Mouse (Mus musculus) spleen, postnatal 10 days (tissue): Measurements from ENCODE around the gene Eif3m.

Experiments used
- DNase-seq, 2 experiments: peaks; one replicate each; pipeline ENCODE4 v3.0.0; 2021 to 2022; ENCODE audit warnings: low spot score in 2 of 2

The Eif3m gene

GRCm38 (mm10) chr2:105016192-105016966, 501 bp downstream of the Eif3m start:
- DNase-seq = no peak

GRCm38 (mm10) chr2:105007236-105007635, 9.6 kb downstream of the Eif3m start:
- DNase-seq = no peak

GRCm38 (mm10) chr2:104996201-104996600, 20.7 kb downstream of the Eif3m start:
- no peak for DNase-seq

GRCm38 (mm10) chr2:104994436-104994835, 22.4 kb downstream of the Eif3m start:
- no peak for DNase-seq

GRCm38 (mm10) chr2:104988974-104989373, 27.9 kb downstream of the Eif3m start:
- DNase-seq = no peak

- DNase-seq = no peak
Measured at GRCm38 (mm10) chr2:104985796-104986195, 31.1 kb downstream of the Eif3m start.

- no peak for DNase-seq
Measured at GRCm38 (mm10) chr2:104981712-104982111, 35.2 kb downstream of the Eif3m start.

GRCm38 (mm10) chr2:104964492-104964891, 52.4 kb downstream of the Eif3m start:
- DNase-seq = no peak
